Mouse (Mus musculus) hematopoietic stem cell, adult 5-6 weeks (primary cell): ENCODE measurements around the gene Cntn4. TPM values are rescaled to one million over a fixed set of nuclear protein-coding genes. Genes with fewer than 3 reads are reported as not detected.

Experiments used
- ATAC-seq, 2 experiments: fragments of 125-278 bp in 1 of 2; replicated peaks in 1 of 2; 2 replicates each; pipeline ENCODE4 v1.8.0; 2016 to 2017; ENCODE audit warnings: inconsistent platforms in 2 of 2, mild to moderate bottlenecking in 2 of 2, moderate number of reproducible peaks in 2 of 2, low read depth in 1 of 2, moderate TSS enrichment in 1 of 2; ENCODE audit not compliant: low FRiP score in 2 of 2, poor library complexity in 2 of 2, severe bottlenecking in 2 of 2, insufficient read depth in 1 of 2, low TSS enrichment in 1 of 2
- total RNA-seq: library from RNA; stranded (forward); fragments of 172-1452, 232-1000 nt; gene quantifications from 2 replicates; pipeline ENCODE4 v1.2.3, GENCODE M21; 2017

Cntn4 gene
- total RNA-seq, 1 experiment from 2014 or later, result not detected

DNA sequence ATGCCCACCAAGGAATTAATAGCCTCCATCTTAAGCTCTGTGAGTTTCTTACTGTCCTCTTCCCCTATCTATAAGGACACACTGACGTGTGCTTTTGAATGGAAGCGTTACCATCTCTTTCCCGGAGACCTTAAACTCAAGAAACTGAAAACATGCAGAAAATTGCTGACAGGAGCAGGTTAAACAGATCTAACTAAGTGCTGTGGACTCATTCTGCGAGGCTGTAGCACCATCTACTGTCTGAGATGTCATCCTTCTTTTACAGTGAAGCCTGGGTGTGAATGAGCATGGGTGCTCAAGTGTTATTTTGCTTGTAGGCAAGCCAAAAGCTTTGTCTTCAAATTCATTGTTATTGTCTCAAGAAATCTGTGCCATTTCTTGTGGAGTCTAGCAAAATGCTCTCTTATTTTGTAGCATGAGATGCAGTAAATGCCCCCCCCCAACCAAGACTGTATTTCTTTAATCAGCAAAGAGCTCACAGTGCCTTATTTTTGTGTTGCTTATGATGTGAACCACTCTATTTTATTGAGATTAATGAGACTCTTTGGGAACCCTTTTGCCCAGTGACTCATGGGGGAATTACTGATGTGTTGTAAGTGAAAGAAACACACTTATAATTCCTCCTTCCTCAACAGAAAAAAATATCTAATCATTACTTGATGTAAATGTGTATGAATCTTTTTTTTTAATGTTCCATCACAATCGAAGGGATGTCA is 968.2 kb downstream of the Cntn4 start:
- ATAC-seq, result peak in 1 of 2 experiments; percentile 53; a peak in 2 of 4 replicates

DNA sequence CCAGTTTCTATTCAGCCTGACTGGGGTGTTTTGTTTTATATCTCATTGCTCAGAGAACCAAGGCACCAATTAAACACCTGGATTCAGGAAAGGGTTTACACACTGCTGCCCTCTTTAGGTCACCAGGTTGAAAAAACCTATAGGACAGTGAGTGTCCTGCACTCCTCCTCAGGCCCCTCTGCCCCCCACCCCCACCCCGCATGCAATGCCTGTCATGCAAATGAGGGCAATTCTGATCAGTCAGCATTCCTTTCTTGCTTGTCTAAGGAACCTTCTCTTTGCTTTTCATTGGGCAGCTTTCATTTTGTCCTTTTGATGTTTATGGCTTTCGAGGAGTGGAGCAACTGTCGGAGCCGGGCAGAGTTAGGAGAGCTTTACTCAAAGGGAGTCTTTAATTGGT is 969.5 kb downstream of the Cntn4 start:
- ATAC-seq, result no peak

- peak; percentile 89 to 91 for ATAC-seq
Observed at GRCm38 (mm10) chr6:106663780-106664651, 986.6 kb downstream of the Cntn4 start.

GRCm38 (mm10) chr6:106675581-106675980 is 998.1 kb downstream of the Cntn4 start:
- no peak for ATAC-seq

- no peak for ATAC-seq
Observed at GRCm38 (mm10) chr6:106701931-106702330, 1024.5 kb downstream of the Cntn4 start.

GRCm38 (mm10) chr6:106705506-106706035 is 1028.1 kb downstream of the Cntn4 start:
- ATAC-seq, result no peak

GRCm38 (mm10) chr6:106725642-106726041 is 1048.2 kb downstream of the Cntn4 start:
- peak; percentile 26 to 48; a peak in 2 of 4 replicates for ATAC-seq

DNA sequence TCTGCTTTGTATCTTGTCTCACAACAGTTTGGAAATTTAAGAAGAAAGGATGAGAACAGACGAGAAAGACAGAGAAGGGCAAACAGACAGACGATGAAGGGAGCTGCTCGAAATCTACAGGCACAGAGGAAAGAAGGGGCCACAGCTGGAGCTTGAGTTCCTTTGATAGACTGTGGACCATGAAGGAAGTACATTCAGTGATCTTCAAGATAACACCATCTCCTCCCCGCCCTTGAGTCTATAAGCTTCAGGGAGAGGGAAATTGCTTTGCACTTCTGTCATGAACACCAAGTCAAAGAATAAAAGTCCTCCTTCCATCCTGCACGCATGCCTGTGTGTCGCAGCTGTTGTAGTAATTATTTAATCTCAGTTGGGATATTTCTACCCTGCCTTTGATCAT is 1048.6 kb downstream of the Cntn4 start:
- ATAC-seq, result peak; percentile 74 to 77

GRCm38 (mm10) chr6:106727703-106728102 is 1050.2 kb downstream of the Cntn4 start:
- ATAC-seq, result peak in 1 of 2 experiments; percentile 22; a peak in 1 of 4 replicates

GRCm38 (mm10) chr6:106729682-106730314 is 1052.3 kb downstream of the Cntn4 start:
- no peak for ATAC-seq

- peak in 1 of 2 experiments; percentile 42; a peak in 3 of 4 replicates for ATAC-seq
Observed at GRCm38 (mm10) chr6:106732563-106732962, 1055.1 kb downstream of the Cntn4 start.

GRCm38 (mm10) chr6:106738229-106738628 is 1060.8 kb downstream of the Cntn4 start:
- no peak for ATAC-seq

DNA sequence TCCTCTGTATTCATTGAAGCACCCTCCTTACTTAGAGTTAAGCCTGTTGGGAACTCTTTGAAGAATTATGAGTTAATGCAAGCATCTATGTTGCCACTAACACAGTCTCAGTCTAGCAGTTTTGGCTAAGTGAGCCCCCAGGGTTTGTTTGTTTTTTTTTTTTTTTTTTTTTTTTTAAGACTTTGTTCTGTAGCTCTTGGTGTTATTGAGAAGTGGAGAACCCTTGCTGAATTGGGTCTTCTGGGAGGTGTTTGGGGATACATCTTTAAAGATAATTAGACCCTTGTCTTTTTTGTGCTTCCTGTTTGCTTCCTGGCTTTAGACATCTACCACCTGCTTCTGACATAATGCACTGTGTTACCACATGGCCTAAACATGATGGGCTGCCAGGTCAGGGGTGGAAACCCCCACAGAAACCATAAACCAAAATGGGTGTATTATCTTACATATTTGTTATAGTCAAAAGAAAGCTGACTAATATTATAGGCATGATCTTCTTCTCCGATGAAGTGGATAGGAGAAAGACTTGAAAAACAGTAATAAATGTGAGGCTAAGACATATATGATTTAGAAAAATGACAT is 1062.9 kb downstream of the Cntn4 start:
- no peak for ATAC-seq

GRCm38 (mm10) chr6:106743556-106744233 is 1066.2 kb downstream of the Cntn4 start:
- ATAC-seq, result peak; percentile 45 to 78; a peak in 3 of 4 replicates

DNA sequence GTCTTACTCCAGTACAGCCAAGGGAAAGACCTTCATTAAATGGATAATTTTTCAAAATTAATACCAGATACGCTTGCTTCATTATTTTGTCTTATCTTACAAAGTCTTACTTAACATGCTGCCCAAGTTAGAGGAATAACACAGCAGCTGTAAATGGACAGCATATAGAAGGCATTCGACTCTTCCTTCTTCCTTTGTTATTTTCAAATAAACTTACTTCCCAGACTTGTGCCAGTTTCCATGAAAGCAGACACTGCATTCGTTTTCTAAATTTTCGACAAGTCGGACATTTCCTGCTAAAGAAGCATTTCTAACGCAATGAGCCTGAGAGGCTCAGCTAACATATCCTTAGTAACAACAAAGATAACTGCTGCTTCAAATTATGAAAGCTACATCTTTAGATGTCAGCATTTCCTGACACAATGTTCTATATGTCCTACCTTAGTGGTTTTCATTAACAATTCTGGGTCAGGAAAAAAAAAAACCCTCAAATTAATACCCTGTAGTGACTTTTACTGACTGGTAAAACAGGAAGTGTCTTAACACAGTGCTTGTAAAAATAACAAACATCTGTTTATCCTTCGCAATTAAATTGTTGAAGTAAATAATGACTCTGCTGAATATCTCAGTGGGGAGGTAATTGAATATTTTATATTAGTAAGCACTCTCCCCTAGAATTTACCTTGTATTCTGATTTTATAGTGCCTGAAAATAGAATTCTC is 1068.4 kb downstream of the Cntn4 start:
- ATAC-seq, result no peak

DNA sequence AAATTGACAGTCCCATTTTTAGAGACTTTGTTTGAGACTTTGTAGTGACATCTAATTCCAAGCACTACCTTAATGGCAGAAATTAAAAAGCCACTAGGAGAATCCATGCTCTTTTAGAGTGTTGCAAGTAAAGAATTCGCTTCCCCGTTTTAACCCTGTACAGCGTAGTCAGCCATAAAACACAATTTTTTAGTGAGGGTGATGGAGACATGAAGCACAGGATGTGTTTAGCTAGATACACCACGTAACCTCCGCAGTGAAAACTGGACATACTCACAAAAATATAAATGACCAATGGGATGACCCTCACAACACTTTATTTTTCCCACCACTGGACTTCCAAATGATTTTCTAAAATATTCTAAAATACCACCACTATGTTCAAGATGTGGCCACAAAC is 1069.8 kb downstream of the Cntn4 start:
- no peak for ATAC-seq
